Mouse (Mus musculus) intestine, embryonic 15.5 days (tissue): ENCODE measurements at regions not wholly inside any gene's neighbourhood (a gene's known extent, or its start where the extent isn't known, plus 50 kb on each side); places are given as distances from the start of the nearest gene placed in this dataset.
A peak's percentile ranks its signal among the peaks of the same experiment; 100 is the strongest.

Source experiments
- ATAC-seq: fragments of 200-750 bp; cut with Nextera tagmentation; 2 replicates; pipeline ENCODE4 v1.8.0; 2017; ENCODE audit warnings: moderate TSS enrichment, moderate library complexity
- H3K27ac ChIP-seq: fragments of 300-500 bp; sonication (generic); 2 replicates; pipeline ENCODE4 v1.5.1; 2015; ENCODE audit warnings: mild to moderate bottlenecking, inconsistent platforms
- H3K27me3 ChIP-seq: fragments of 300-500 bp; sonication (generic); replicated peaks from 2 replicates; pipeline ENCODE4 v1.6.1; 2015; ENCODE audit warnings: inconsistent platforms
- H3K36me3 ChIP-seq: fragments of 300-500 bp; sonication (generic); 2 replicates; pipeline ENCODE4 v1.6.1; 2015; ENCODE audit warnings: inconsistent platforms
- H3K4me1 ChIP-seq: fragments of 300-500 bp; sonication (generic); replicated peaks from 2 replicates; pipeline ENCODE4 v1.6.1; 2015; ENCODE audit warnings: inconsistent platforms
- H3K4me2 ChIP-seq: fragments of 300-500 bp; sonication (generic); replicated peaks from 2 replicates; pipeline ENCODE4 v1.6.1; 2015; ENCODE audit warnings: mild to moderate bottlenecking, inconsistent platforms
- H3K4me3 ChIP-seq: fragments of 300-500 bp; sonication (generic); replicated peaks from 2 replicates; pipeline ENCODE4 v1.5.1; 2015; ENCODE audit warnings: inconsistent platforms
- H3K9ac ChIP-seq: fragments of 300-500 bp; sonication (generic); 2 replicates; pipeline ENCODE4 v1.6.1; 2015; ENCODE audit warnings: inconsistent platforms
- H3K9me3 ChIP-seq: fragments of 300-500 bp; sonication (generic); 2 replicates; pipeline ENCODE4 v1.6.1; 2016; ENCODE audit warnings: inconsistent platforms
- WGBS: fragments of 180-500 bp; shearing (Covaris S2); methylation state at CpG from one replicate; pipeline ENCODE4 v1.1.7; 2015; 5-methylcytosine and 5-hydroxymethylcytosine counted together

- Histone ChIP-seq H3K27me3 (no peaks in the 10 kb centered on the region), H3K4me1 (no peaks in the 10 kb centered on the region), H3K4me2 (no peak overlapping the region), H3K9ac (no peak overlapping the region), H3K27ac (no peak overlapping the region), H3K36me3 (no peaks in the 10 kb centered on the region), H3K4me3 (no peak overlapping the region), H3K9me3 (no peaks in the 10 kb centered on the region)
- no peak for ATAC-seq
- WGBS, result 73% methylated on average over 6 of the region's 6 CpGs
These were observed 1382.9 kb upstream of the Tenm2 start for GRCm38 (mm10) chr11:38618707-38619106.

GRCm38 (mm10) chr11:38600971-38601370 is 1365.2 kb upstream of the Tenm2 start:
- Histone ChIP-seq H3K4me2 (no peak overlapping the region), H3K9ac (no peak overlapping the region), H3K4me1 (no peaks in the 10 kb centered on the region), H3K36me3 (no peaks in the 10 kb centered on the region), H3K27me3 (no peaks in the 10 kb centered on the region), H3K27ac (no peak overlapping the region), H3K4me3 (no peak overlapping the region), H3K9me3 (no peaks in the 10 kb centered on the region)
- 43% methylated on average over 4 of the region's 4 CpGs for WGBS
- no peak for ATAC-seq

DNA sequence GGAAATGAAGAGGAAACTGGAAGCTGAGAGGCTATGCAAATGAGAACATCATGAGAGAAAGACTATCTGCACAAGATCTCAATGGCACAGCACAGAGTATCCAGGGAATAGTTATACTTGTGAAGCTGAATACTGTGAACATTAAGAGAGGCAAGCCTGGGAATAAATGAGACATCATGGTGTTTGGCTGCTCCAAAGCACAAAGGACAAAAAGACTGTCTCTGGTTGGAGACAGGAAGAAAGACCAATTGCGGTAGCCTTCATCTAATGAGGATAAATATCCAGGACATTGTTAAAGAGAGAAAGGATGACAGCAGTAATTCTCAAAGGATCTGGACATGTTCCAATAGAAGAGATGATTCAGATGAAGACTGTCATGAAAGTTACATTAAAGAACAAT is 1332.8 kb upstream of the Tenm2 start:
- no peaks in the 10 kb centered on the region for H3K27me3 ChIP-seq
- ATAC-seq, result no peak
- no peak overlapping the region for H3K4me3 ChIP-seq
- H3K36me3 ChIP-seq, result no peaks in the 10 kb centered on the region
- no peak overlapping the region for H3K9ac ChIP-seq
- no peaks in the 10 kb centered on the region for H3K4me1 ChIP-seq
- H3K27ac ChIP-seq, result no peak overlapping the region
- no peak overlapping the region for H3K4me2 ChIP-seq
- no peaks in the 10 kb centered on the region for H3K9me3 ChIP-seq
- 85% methylated on average over 1 of the region's 1 CpGs for whole genome bisulfite sequencing

- Histone ChIP-seq H3K9ac (no peak overlapping the region), H3K27me3 (no peaks in the 10 kb centered on the region), H3K9me3 (no peaks in the 10 kb centered on the region), H3K27ac (no peak overlapping the region), H3K4me1 (no peaks in the 10 kb centered on the region), H3K4me2 (no peak overlapping the region), H3K36me3 (no peaks in the 10 kb centered on the region), H3K4me3 (no peak overlapping the region)
- WGBS, result 11% methylated on average over 8 of the region's 8 CpGs
- ATAC-seq, result no peak
These were observed 1308.1 kb upstream of the Tenm2 start for GRCm38 (mm10) chr11:38543893-38544292.

- Histone ChIP-seq H3K36me3 (no peaks in the 10 kb centered on the region), H3K4me2 (no peak overlapping the region), H3K27me3 (no peaks in the 10 kb centered on the region), H3K4me3 (no peak overlapping the region), H3K9me3 (no peaks in the 10 kb centered on the region), H3K4me1 (no peaks in the 10 kb centered on the region), H3K9ac (no peak overlapping the region), H3K27ac (no peak overlapping the region)
- no peak for ATAC-seq
- 71% methylated on average over 2 of the region's 2 CpGs for WGBS
These were observed 1304.3 kb upstream of the Tenm2 start for GRCm38 (mm10) chr11:38540097-38540496.

DNA sequence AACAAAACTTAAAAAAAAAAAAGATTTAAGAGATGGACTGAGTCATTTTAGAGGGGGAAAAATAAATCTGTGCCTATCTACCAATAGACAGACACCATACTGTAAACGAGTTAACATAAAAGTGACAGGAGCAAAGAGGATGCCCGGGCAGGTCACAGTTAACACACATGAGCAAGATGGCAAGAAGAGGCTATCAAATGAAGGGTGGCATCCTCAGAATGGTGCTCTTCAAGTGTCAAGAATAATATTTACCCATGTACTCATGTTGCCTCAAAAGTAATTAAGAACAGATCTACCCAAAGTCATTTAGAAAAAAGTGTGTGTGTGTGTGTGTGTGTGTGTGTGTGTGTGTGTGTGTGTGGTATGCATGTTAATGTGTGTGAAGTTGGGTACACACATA is 1296.5 kb upstream of the Tenm2 start:
- Histone ChIP-seq H3K27me3 (no peaks in the 10 kb centered on the region), H3K4me3 (no peak overlapping the region), H3K9me3 (no peaks in the 10 kb centered on the region), H3K36me3 (no peaks in the 10 kb centered on the region), H3K27ac (no peak overlapping the region), H3K4me1 (no peaks in the 10 kb centered on the region), H3K4me2 (no peak overlapping the region), H3K9ac (no peak overlapping the region)
- 86% methylated on average over 2 of the region's 2 CpGs for WGBS
- no peak for ATAC-seq

- Histone ChIP-seq H3K4me2 (no peak overlapping the region), H3K9ac (no peak overlapping the region), H3K27me3 (no peaks in the 10 kb centered on the region), H3K9me3 (no peaks in the 10 kb centered on the region), H3K4me1 (no peaks in the 10 kb centered on the region), H3K27ac (no peak overlapping the region), H3K4me3 (no peak overlapping the region), H3K36me3 (no peaks in the 10 kb centered on the region)
- no peak for ATAC-seq
- 84% methylated on average over 4 of the region's 4 CpGs for WGBS
These were observed 1273.9 kb upstream of the Tenm2 start for GRCm38 (mm10) chr11:38509676-38510075.

GRCm38 (mm10) chr11:38464239-38464596 is 1228.5 kb upstream of the Tenm2 start:
- Histone ChIP-seq H3K4me1 (0 out of 2 replicates have a peak, but pooled peaks cover 5% of the 10 kb centered on the region), H3K9me3 (no peaks in the 10 kb centered on the region), H3K36me3 (no peaks in the 10 kb centered on the region), H3K27ac (no peak overlapping the region), H3K4me3 (no peak overlapping the region), H3K4me2 (no peak overlapping the region), H3K9ac (no peak overlapping the region), H3K27me3 (no peaks in the 10 kb centered on the region)
- ATAC-seq, result 0 out of 2 replicates have a peak, but pooled peaks have one; percentile 28
- WGBS, result 62% methylated on average over 2 of the region's 2 CpGs

- Histone ChIP-seq H3K27me3 (no peaks in the 10 kb centered on the region), H3K9me3 (no peaks in the 10 kb centered on the region), H3K9ac (no peak overlapping the region), H3K36me3 (no peaks in the 10 kb centered on the region), H3K4me1 (0 out of 2 replicates have a peak, but pooled peaks cover 5% of the 10 kb centered on the region), H3K4me2 (no peak overlapping the region), H3K4me3 (no peak overlapping the region), H3K27ac (no peak overlapping the region)
- 15% methylated on average over 4 of the region's 4 CpGs for WGBS
- ATAC-seq, result peak; percentile 87
These were observed 1227.9 kb upstream of the Tenm2 start for GRCm38 (mm10) chr11:38463568-38464238.

DNA sequence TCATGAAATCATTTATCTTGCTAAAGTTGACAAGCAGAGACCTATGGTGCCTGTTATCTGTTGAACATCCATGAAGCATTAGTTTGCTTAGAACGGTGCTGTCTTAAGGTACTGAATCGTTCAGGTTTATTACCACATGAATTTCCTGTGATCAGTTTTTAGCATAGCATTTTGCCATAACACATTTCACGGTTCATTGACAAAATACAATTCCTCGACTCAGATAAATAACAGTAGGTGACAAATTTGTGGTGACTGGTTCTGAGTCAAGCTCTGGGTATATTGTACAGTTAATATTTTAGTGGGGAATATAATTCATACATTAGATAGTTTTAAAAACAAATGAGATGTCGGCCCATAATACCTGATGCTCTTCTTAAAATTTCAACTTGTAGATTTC is 1207.5 kb upstream of the Tenm2 start:
- WGBS, result 77% methylated on average over 5 of the region's 5 CpGs
- no peak overlapping the region for H3K4me3 ChIP-seq
- H3K4me2 ChIP-seq, result no peak overlapping the region
- no peaks in the 10 kb centered on the region for H3K9me3 ChIP-seq
- no peak overlapping the region for H3K27ac ChIP-seq
- H3K4me1 ChIP-seq, result no peaks in the 10 kb centered on the region
- no peaks in the 10 kb centered on the region for H3K36me3 ChIP-seq
- no peaks in the 10 kb centered on the region for H3K27me3 ChIP-seq
- no peak overlapping the region for H3K9ac ChIP-seq
- ATAC-seq, result no peak

DNA sequence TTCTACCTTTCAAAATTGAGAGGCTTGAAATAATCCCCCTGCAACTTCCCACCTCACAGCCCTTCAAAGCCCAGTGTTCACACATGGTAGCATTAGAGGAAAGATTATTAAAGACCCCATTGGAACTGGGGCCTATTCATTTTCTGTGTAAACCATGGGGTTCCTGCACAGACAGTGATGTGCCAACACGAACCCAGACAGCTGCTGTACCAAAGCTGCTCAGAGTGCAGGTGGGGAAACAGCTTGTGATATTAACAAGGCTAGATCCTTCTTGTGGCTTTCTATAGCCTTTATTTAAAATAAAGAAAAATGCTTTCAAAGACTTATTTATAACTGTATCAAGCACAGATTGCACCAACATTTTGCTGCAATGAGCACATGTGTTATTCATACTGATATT is 1174.5 kb upstream of the Tenm2 start:
- Histone ChIP-seq H3K27me3 (no peaks in the 10 kb centered on the region), H3K4me1 (no peaks in the 10 kb centered on the region), H3K4me2 (no peak overlapping the region), H3K9ac (no peak overlapping the region), H3K9me3 (no peaks in the 10 kb centered on the region), H3K36me3 (no peaks in the 10 kb centered on the region), H3K27ac (no peak overlapping the region), H3K4me3 (no peak overlapping the region)
- WGBS, result 54% methylated on average over 1 of the region's 1 CpGs
- ATAC-seq, result no peak

DNA sequence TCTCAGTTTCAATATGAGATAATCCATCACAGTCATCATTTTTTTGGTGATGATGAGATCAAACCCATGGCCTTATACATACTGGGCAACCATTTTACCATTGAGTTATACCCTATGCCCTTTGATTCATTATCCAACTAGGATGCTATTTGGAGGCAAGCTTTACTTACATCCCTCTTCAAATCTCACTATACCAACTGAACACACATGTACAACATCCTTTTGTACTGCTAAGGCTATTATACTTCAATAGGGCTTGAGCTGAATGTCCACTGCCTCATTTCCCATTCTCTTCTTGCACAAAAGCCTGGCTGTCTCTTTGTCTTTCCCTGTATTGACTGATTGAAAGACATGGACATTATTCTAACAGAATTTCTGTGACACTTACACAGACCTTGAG is 1162.0 kb upstream of the Tenm2 start:
- Histone ChIP-seq H3K4me3 (no peak overlapping the region), H3K9ac (no peak overlapping the region), H3K4me2 (no peak overlapping the region), H3K9me3 (no peaks in the 10 kb centered on the region), H3K4me1 (no peaks in the 10 kb centered on the region), H3K27me3 (no peaks in the 10 kb centered on the region), H3K36me3 (no peaks in the 10 kb centered on the region), H3K27ac (no peak overlapping the region)
- no peak for ATAC-seq

DNA sequence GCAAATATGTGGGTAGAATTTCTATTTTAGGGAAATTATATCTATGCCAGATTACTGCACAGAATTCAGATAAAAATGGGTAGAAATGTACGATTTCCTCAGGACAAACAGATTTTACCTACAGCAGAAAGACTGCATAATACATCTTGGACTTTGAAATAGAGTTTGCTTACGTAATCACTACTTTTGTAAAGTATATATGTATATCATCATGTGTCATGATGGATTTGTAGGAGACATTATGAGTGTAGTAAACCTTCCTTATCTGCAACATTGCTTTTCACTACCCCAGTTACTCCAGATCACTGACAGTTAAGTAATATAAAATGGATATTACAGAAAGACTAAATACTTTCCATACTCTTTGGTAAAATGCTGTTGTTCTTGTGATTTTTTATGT is 1151.2 kb upstream of the Tenm2 start:
- Histone ChIP-seq H3K9ac (no peak overlapping the region), H3K4me3 (no peak overlapping the region), H3K9me3 (no peaks in the 10 kb centered on the region), H3K4me1 (no peaks in the 10 kb centered on the region), H3K4me2 (no peak overlapping the region), H3K27me3 (no peaks in the 10 kb centered on the region), H3K36me3 (no peaks in the 10 kb centered on the region), H3K27ac (no peak overlapping the region)
- 58% methylated on average over 2 of the region's 2 CpGs for WGBS
- peak; percentile 51; the same call in 1 of the 2 replicates for ATAC-seq
